Mouse (Mus musculus): Measurements from ENCODE around the gene Vgll4.

Vgll4 gene

GRCm38 (mm10) chr6:114849787-114850186 lies 120.0 kb downstream of the Vgll4 start:
- DNase-seq (ENCODE audit: extremely low spot score, low read depth, low spot score), result no peak

- DNase-seq (ENCODE audit: extremely low spot score, low read depth, low spot score), result no peak
Measured at GRCm38 (mm10) chr6:114848761-114849160, 121.0 kb downstream of the Vgll4 start.

DNA sequence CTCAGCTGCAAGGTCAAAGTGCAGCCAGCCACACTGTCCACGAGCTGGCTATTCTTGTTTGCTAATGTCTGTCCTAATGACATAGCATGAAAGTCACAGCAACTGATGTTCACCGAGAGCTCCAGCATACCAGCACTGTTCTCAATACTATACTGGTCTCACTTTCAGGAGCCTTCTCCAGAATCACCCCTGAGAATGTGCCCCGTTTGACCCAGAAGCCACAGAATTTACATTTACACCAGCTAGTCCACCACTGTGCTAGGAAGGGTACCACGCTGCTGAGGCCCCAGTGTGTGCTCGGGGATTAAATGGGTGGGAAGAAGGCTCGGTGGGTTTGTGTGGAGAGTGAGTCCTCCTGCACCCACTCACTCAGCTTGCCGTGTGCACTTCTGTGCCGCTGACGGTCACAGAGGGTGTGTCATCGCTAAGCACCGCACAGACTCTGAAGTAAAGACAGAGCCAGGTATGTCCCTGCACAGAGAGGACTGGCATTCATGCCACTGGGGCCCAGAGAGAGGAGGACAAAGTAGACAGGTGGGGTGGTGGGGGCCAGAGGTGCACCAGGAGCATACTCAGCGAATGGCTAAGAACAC lies 122.1 kb downstream of the Vgll4 start:
- DNase-seq (ENCODE audit: extremely low spot score, low read depth, low spot score), result no peak

- no peak for DNase-seq (ENCODE audit: extremely low spot score, low read depth, low spot score)
Measured at GRCm38 (mm10) chr6:114846153-114846772, 123.5 kb downstream of the Vgll4 start.

DNA sequence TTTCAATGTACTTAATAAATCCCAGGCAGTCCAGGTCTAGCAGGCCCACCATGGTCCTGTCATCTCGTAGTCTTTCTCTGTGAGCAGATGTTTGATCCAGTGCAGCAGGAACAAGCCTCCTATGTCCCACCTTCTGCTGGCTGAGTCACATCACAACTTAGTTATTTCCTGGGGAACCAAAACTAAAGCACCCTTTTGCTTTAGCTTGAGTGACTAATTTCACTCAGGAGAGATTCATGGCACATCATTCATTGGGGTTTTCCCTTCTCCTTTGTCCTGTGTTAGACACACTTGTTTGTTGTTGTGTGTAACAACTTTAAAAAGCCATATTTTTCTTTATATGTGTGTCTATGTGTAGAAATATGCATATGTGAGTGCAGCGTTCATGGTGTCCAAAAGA lies 126.9 kb downstream of the Vgll4 start:
- DNase-seq (ENCODE audit: extremely low spot score, low read depth, low spot score), result no peak

- DNase-seq (ENCODE audit: extremely low spot score, low read depth, low spot score), result no peak
Measured at GRCm38 (mm10) chr6:114842131-114842530, 127.7 kb downstream of the Vgll4 start.

DNA sequence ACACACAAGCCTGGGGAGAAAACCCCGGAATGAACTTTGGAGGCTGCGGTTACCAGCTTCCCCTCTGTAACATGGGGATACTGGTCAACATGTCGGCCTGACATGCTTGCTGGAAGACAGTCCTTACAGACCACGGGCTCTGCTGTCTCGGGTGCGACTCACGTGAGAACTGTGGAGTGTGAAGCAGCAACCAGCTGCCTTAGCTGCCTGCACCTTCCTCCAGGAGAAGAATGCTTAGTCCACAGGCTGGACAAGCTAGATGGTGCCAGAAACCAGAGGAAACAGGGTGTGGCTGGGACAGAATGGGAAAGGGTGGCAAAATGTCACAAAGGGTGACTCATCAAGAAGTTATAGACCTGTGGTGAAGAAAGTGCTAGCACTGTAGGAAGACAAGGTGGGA lies 129.8 kb downstream of the Vgll4 start:
- no peak for DNase-seq (ENCODE audit: extremely low spot score, low read depth, low spot score)

GRCm38 (mm10) chr6:114838872-114839271 lies 130.9 kb downstream of the Vgll4 start:
- DNase-seq (ENCODE audit: extremely low spot score, low read depth, low spot score), result no peak

DNA sequence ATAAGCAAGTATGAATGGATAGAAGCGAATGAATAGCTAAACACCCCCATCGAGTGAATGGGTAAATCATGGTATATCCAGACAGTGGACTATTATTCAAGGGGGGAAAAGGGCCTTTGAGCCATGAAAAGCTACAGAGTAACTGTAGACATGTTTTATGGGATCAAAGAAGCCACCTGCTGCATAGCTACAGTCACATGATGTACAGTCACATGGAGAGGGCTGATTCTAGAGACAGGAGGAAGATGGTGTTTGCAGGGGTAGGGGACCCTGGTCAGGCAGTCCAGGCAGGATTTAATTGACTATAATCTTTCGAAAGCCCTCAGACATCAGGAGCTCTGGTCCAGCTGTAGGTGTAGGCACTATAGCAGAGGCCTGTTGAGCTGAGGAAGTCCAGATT lies 133.4 kb downstream of the Vgll4 start:
- no peak for DNase-seq (ENCODE audit: extremely low spot score, low read depth, low spot score)

DNA sequence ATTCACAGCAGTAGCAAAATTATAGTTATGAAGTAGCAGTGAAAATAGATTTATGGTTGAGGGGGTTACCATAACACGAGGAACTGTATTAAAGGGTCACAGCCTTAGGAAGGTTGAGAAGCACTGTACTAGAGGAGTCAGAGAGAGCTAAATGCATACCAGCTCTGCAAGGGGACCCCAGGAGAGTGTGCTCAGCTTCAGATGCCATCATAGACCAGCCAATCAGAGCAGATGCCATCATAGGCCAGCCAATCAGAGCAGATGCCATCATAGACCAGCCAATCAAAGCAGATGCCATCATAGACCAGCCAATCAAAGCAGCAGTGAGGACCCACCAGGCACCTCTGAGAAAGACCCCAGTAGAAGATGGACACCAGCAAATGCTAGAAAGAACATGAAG lies 134.0 kb downstream of the Vgll4 start:
- no peak for DNase-seq (ENCODE audit: extremely low spot score, low read depth, low spot score)

- no peak for DNase-seq (ENCODE audit: extremely low spot score, low read depth, low spot score)
Measured at GRCm38 (mm10) chr6:114835344-114835743, 134.4 kb downstream of the Vgll4 start.

GRCm38 (mm10) chr6:114833791-114834346 lies 135.9 kb downstream of the Vgll4 start:
- no peak for DNase-seq (ENCODE audit: extremely low spot score, low read depth, low spot score)

- no peak for DNase-seq (ENCODE audit: extremely low spot score, low read depth, low spot score)
Measured at GRCm38 (mm10) chr6:114833058-114833685, 136.6 kb downstream of the Vgll4 start.

- DNase-seq (ENCODE audit: extremely low spot score, low read depth, low spot score), result no peak
Measured at GRCm38 (mm10) chr6:114831807-114832206, 138.0 kb downstream of the Vgll4 start.

DNA sequence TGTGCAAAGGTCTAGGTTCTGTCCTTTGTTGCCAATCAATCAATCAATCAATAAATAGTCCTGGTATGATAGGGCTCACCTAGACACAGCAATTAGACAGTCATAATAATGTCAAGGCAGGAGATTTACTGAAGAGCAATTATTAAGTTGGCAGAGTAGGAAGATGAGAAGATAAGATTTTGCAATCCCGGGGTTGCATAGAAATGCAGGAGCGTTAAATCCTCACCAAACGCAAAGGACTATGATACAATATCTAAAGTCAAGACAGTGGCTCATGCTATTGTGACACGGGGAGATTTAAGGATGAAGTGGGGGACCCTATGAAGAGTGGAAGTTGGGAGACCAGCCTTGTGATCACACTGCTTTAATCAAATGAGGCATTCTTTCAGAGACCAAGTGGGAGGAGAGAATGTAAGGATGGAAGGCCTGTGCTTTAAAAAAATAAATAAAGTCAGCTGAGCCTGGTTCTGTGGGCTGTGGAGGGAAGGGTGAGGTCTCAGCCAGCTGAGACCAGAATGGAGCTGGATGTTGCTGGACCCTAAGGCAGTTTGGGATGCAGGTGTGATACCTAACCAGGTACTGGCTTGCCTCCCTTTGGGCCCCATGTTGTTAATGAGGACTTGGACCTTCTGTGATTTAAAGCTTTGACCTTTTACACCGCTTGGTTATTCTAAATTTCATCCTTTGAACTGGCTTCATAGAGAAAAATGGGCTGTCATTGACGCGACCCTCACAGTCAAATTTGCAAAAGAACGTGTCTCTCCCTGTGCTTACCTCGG lies 139.9 kb downstream of the Vgll4 start:
- no peak for DNase-seq (ENCODE audit: extremely low spot score, low read depth, low spot score)

- DNase-seq (ENCODE audit: extremely low spot score, low read depth, low spot score), result no peak
Measured at GRCm38 (mm10) chr6:114826889-114827288, 142.9 kb downstream of the Vgll4 start.

DNA sequence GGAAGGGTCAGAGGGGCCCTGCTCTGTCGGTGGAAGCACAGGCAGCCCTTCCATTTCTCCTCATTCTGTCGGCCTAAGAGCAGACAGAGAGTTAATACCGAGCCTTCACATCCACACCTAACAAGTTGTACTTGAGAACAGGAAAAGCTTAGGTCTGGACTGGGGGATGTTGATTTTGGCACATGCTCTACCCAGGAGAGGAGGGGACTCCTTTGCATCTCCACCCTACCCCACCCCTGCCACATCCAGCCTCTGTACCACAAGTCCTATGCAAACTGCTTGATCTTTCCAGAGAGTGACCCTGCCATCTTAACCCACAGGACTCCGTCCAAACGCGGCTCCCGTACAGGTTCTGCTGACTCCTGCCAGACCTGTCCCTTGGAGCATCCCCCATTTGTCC lies 148.1 kb downstream of the Vgll4 start:
- DNase-seq (ENCODE audit: extremely low spot score, low read depth, low spot score), result no peak

GRCm38 (mm10) chr6:114819971-114820481 lies 149.8 kb downstream of the Vgll4 start:
- no peak for DNase-seq (ENCODE audit: extremely low spot score, low read depth, low spot score)

DNA sequence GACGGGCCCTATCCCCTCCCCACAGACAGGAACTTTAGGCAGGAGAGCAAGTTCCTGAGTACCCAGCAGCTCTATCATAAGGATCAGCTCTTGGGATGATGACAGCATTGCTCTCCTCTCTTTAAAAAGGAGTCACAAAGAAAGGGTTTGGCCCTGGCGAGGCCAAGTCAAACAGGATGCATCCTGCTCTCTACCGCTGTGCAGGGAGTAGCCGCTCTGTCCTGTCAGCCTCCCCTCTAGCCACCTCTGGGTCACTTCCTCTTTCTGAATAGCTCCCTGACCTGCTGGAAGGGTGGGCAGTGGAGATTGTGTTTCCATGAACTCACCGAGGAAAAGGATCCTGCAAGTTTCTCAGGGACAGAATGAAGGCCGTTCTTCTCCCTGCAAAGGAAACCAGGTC lies 151.3 kb downstream of the Vgll4 start:
- no peak for DNase-seq (ENCODE audit: extremely low spot score, low read depth, low spot score)

DNA sequence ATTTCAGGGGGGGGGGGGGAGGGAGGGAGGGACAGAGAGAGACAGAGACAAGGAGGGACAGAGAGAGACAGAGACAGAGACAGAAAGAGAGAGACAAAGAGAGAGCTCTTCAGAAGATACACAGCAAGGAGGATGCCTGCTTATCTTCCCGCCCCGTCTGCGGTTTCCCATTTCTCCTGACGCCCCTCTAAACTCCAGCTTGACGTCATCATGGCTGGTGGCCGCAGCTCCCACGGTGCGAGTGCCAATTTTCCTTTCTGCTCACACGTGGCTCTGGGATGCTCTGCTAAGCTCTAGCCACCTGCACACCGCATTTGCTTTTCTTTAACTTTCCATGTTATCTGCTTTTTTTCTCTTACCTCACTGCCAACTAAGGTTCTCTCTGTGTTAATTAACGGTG lies 151.8 kb downstream of the Vgll4 start:
- no peak for DNase-seq (ENCODE audit: extremely low spot score, low read depth, low spot score)

DNA sequence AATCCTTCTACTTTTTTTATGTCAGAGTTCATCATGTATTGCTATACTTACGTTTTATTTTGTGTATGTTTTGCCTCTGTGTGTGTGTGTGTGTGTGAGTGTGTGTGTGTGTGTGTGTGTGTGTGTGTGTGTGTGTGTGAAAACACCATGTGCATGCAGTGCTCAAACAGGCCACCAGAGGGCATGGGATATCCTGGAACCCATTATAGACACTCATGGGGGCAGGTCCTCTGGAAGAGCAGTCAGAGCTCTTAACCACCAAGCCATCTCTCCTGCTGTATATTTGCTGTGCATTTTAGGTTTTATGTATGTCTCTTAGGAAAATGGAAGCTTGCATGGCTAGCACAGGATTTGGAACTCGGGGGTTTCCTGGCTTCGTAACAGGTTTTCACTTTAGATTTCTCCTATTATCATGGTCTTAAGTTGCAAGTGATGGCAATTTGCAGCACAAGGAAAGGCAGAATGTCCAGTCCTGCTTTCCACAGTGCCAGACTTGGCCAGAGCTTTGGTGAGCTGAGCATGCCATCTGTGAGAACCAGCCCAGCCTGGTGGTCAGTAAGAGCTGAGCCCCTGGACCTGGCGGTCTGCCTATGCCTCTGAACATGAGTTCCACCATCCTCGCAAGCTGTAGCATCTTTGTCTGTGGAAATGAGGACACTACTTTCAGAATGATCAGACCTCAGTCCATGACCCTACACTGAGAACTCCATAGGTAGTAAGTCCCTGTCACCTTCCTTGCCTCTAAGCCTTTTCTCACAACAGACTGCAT lies 154.7 kb downstream of the Vgll4 start:
- no peak for DNase-seq (ENCODE audit: extremely low spot score, low read depth, low spot score)
